Mouse (Mus musculus) stomach, embryonic 16.5 days (tissue): Measurements from ENCODE around the gene Cald1. TPM values are rescaled to one million over a fixed set of nuclear protein-coding genes. Genes with fewer than 3 reads are reported as not detected.

Source experiments
- ATAC-seq: fragments of 200-750 bp; cut with Nextera tagmentation; 2 replicates; pipeline ENCODE4 v1.8.0; 2017; ENCODE audit warnings: moderate number of reproducible peaks, moderate TSS enrichment; ENCODE audit not compliant: insufficient read depth, low FRiP score
- H3K27ac ChIP-seq: fragments of 300-500 bp; sonication (generic); 2 replicates; pipeline ENCODE4 v1.5.1; 2014; ENCODE audit warnings: low read length
- H3K27me3 ChIP-seq: fragments of 300-500 bp; sonication (generic); 2 replicates; pipeline ENCODE4 v1.6.1; 2014; ENCODE audit warnings: low read length, control low read depth, mixed read lengths; ENCODE audit not compliant: control insufficient read depth, insufficient read depth
- H3K36me3 ChIP-seq: fragments of 300-500 bp; sonication (generic); 2 replicates; pipeline ENCODE4 v1.6.1; 2014; ENCODE audit warnings: low read length; ENCODE audit not compliant: control insufficient read depth, insufficient read depth
- H3K4me1 ChIP-seq: fragments of 300-500 bp; sonication (generic); 2 replicates; pipeline ENCODE4 v1.6.1; 2014; ENCODE audit warnings: low read length, control low read depth, mixed read lengths; ENCODE audit not compliant: control insufficient read depth, insufficient read depth
- H3K4me2 ChIP-seq: fragments of 300-500 bp; sonication (generic); 2 replicates; pipeline ENCODE4 v1.6.1; 2014; ENCODE audit warnings: low read depth, low read length, mixed read lengths
- H3K4me3 ChIP-seq: fragments of 300-500 bp; sonication (generic); replicated peaks from 2 replicates; pipeline ENCODE4 v1.5.1; 2014; ENCODE audit warnings: mild to moderate bottlenecking, low read length
- H3K9ac ChIP-seq: fragments of 300-500 bp; sonication (generic); 2 replicates; pipeline ENCODE4 v1.6.1; 2014; ENCODE audit warnings: low read length
- H3K9me3 ChIP-seq: fragments of 300-500 bp; sonication (generic); replicated peaks from 2 replicates; pipeline ENCODE4 v1.6.1; 2016; ENCODE audit warnings: low read length, control low read depth; ENCODE audit not compliant: control insufficient read depth
- WGBS: fragments of 180-500 bp; shearing (Covaris S2); extraction: QIAGEN DNeasy Blood & Tissue Kit; methylation state at CpG from one replicate; pipeline ENCODE4 v1.1.7; 2014; 5-methylcytosine and 5-hydroxymethylcytosine counted together
- polyA plus RNA-seq: library from polyadenylated mRNA; unstranded; fragments of >200 nt; fragmentation: Nextera tagmentation; extraction: Ambion mirVana; gene quantifications from 2 replicates; pipeline ENCODE4 v1.2.1, GENCODE M21; 2015

The Cald1 gene
- polyA plus RNA-seq, 1 experiment from 2014 or later: 362 TPM

- no peak overlapping the region for H3K4me2 ChIP-seq
- WGBS: 86% methylated on average over 11 of the region's 11 CpGs
- H3K36me3 ChIP-seq: no peaks in the 10 kb centered on the region
- H3K4me1 ChIP-seq: peaks cover 4% of the 10 kb centered on the region; the same call in 1 of the 2 replicates
- H3K9ac ChIP-seq: no peak overlapping the region
- no peak for ATAC-seq
- no peaks in the 10 kb centered on the region for H3K27me3 ChIP-seq
- H3K4me3 ChIP-seq: no peak overlapping the region
- H3K27ac ChIP-seq: no peak overlapping the region
- H3K9me3 ChIP-seq: no peaks in the 10 kb centered on the region
Observed at GRCm38 (mm10) chr6:34748566-34748965, 150.3 kb downstream of the Cald1 start.

GRCm38 (mm10) chr6:34749526-34749925 lies 151.2 kb downstream of the Cald1 start:
- H3K9ac ChIP-seq: no peak overlapping the region
- WGBS: 71% methylated on average over 6 of the region's 6 CpGs
- H3K9me3 ChIP-seq: no peaks in the 10 kb centered on the region
- H3K27me3 ChIP-seq: no peaks in the 10 kb centered on the region
- H3K36me3 ChIP-seq: no peaks in the 10 kb centered on the region
- H3K4me2 ChIP-seq: no peak overlapping the region
- H3K4me1 ChIP-seq: peaks cover 4% of the 10 kb centered on the region; the same call in 1 of the 2 replicates
- H3K4me3 ChIP-seq: no peak overlapping the region
- no peak for ATAC-seq
- no peak overlapping the region for H3K27ac ChIP-seq

GRCm38 (mm10) chr6:34750487-34751120 lies 152.3 kb downstream of the Cald1 start:
- Histone ChIP-seq H3K4me1 (peaks cover 4% of the 10 kb centered on the region; the same call in 1 of the 2 replicates), H3K36me3 (no peaks in the 10 kb centered on the region), H3K27ac (peak overlapping the region; percentile 56; the same call in 1 of the 2 replicates), H3K4me2 (no peak overlapping the region), H3K9me3 (no peaks in the 10 kb centered on the region), H3K27me3 (no peaks in the 10 kb centered on the region), H3K9ac (no peak overlapping the region), H3K4me3 (no peak overlapping the region)
- 55% methylated on average over 7 of the region's 7 CpGs for WGBS
- ATAC-seq: peak; percentile 37; the same call in 1 of the 2 replicates

GRCm38 (mm10) chr6:34751625-34752024 lies 153.3 kb downstream of the Cald1 start:
- Histone ChIP-seq H3K36me3 (0 out of 2 replicates have a peak, but pooled peaks cover 3% of the 10 kb centered on the region), H3K27ac (no peak overlapping the region), H3K9ac (no peak overlapping the region), H3K9me3 (no peaks in the 10 kb centered on the region), H3K4me2 (no peak overlapping the region), H3K27me3 (no peaks in the 10 kb centered on the region), H3K4me3 (no peak overlapping the region), H3K4me1 (peaks cover 4% of the 10 kb centered on the region; the same call in 1 of the 2 replicates)
- no peak for ATAC-seq

- Histone ChIP-seq H3K27ac (no peak overlapping the region), H3K4me3 (no peak overlapping the region), H3K9me3 (no peaks in the 10 kb centered on the region), H3K4me1 (peaks cover 4% of the 10 kb centered on the region; the same call in 1 of the 2 replicates), H3K36me3 (0 out of 2 replicates have a peak, but pooled peaks cover 4% of the 10 kb centered on the region), H3K27me3 (no peaks in the 10 kb centered on the region), H3K9ac (no peak overlapping the region), H3K4me2 (no peak overlapping the region)
- 18% methylated on average over 5 of the region's 5 CpGs for WGBS
- peak; percentile 83 for ATAC-seq
Observed at GRCm38 (mm10) chr6:34754448-34754847, 156.1 kb downstream of the Cald1 start.

GRCm38 (mm10) chr6:34758340-34758739 lies 160.0 kb downstream of the Cald1 start:
- 0 out of 2 replicates have a peak, but pooled peaks cover 7% of the 10 kb centered on the region for H3K36me3 ChIP-seq
- H3K4me1 ChIP-seq: no peaks in the 10 kb centered on the region
- no peak overlapping the region for H3K4me2 ChIP-seq
- WGBS: 57% methylated on average over 2 of the region's 2 CpGs
- H3K9me3 ChIP-seq: no peaks in the 10 kb centered on the region
- no peak overlapping the region for H3K4me3 ChIP-seq
- H3K9ac ChIP-seq: no peak overlapping the region
- no peaks in the 10 kb centered on the region for H3K27me3 ChIP-seq
- ATAC-seq: no peak
- H3K27ac ChIP-seq: no peak overlapping the region

GRCm38 (mm10) chr6:34760023-34760422 lies 161.7 kb downstream of the Cald1 start:
- H3K4me2 ChIP-seq: no peak overlapping the region

GRCm38 (mm10) chr6:34765721-34766120 lies 167.4 kb downstream of the Cald1 start:
- Histone ChIP-seq H3K27ac (no peak overlapping the region), H3K4me3 (no peak overlapping the region), H3K27me3 (no peaks in the 10 kb centered on the region), H3K4me1 (no peaks in the 10 kb centered on the region), H3K36me3 (peaks cover 3% of the 10 kb centered on the region; the same call in 1 of the 2 replicates), H3K4me2 (no peak overlapping the region), H3K9me3 (no peaks in the 10 kb centered on the region), H3K9ac (no peak overlapping the region)
- ATAC-seq: no peak
- WGBS: 91% methylated on average over 5 of the region's 5 CpGs

More at GRCm38 (mm10) chr6:34760023-34760422, 161.7 kb downstream of the Cald1 start:
- Histone ChIP-seq H3K9ac (no peak overlapping the region), H3K27me3 (no peaks in the 10 kb centered on the region), H3K4me3 (no peak overlapping the region), H3K4me1 (no peaks in the 10 kb centered on the region), H3K9me3 (no peaks in the 10 kb centered on the region), H3K27ac (no peak overlapping the region), H3K36me3 (peaks cover 7% of the 10 kb centered on the region; the same call in 1 of the 2 replicates)
- ATAC-seq: no peak
- WGBS: 34% methylated on average over 4 of the region's 4 CpGs

GRCm38 (mm10) chr6:34769984-34770383 lies 171.7 kb downstream of the Cald1 start:
- ATAC-seq: peak; percentile 50; the same call in 1 of the 2 replicates
- no peak overlapping the region for H3K4me3 ChIP-seq
- H3K36me3 ChIP-seq: 0 out of 2 replicates have a peak, but pooled peaks cover 8% of the 10 kb centered on the region
- H3K27me3 ChIP-seq: no peaks in the 10 kb centered on the region
- H3K4me1 ChIP-seq: no peaks in the 10 kb centered on the region
- 63% methylated on average over 2 of the region's 2 CpGs for WGBS
- H3K9me3 ChIP-seq: no peaks in the 10 kb centered on the region
- H3K27ac ChIP-seq: no peak overlapping the region
- H3K9ac ChIP-seq: no peak overlapping the region
- no peak overlapping the region for H3K4me2 ChIP-seq
